Mouse (Mus musculus) lung, adult 2 months (tissue): ENCODE results near the gene Rasgrp2.

Experiments
- CTCF ChIP-seq: fragments of 200-500 bp; IDR thresholded peaks from 2 replicates; pipeline ENCODE4 v1.5.1; 2011; ENCODE audit warnings: mild to moderate bottlenecking, low read length, control low read depth; ENCODE audit not compliant: insufficient read depth
- POLR2A ChIP-seq: fragments of 200-500 bp; IDR thresholded peaks from 2 replicates; pipeline ENCODE4 v1.6.1; 2011; ENCODE audit warnings: low read depth, mild to moderate bottlenecking, control low read depth, low read length, borderline replicate concordance; ENCODE audit errors: extremely low read depth

- TF ChIP-seq POLR2A, result no peak
- TF ChIP-seq CTCF, result no peak
These were observed 10.0 kb downstream of the Rasgrp2 start for GRCm38 (mm10) chr19:6409176-6409575.
